Mouse (Mus musculus) CH12.LX (cell line): Measurements from ENCODE around the gene Fgg. TPM values are rescaled to one million over a fixed set of nuclear protein-coding genes. Genes with fewer than 3 reads are reported as not detected.

Experiments
- DNase-seq: peaks from one replicate; pipeline ENCODE4 v3.0.0-alpha.2; 2013; ENCODE audit errors: extremely low read depth
- H3K27ac ChIP-seq: 2 replicates; pipeline ENCODE4 v1.5.1; 2012; ENCODE audit warnings: low read depth, mild to moderate bottlenecking, control low read depth, moderate library complexity; ENCODE audit not compliant: insufficient read depth
- H3K27me3 ChIP-seq: replicated peaks from 2 replicates; pipeline ENCODE3; 2012; ENCODE audit warnings: inconsistent platforms
- H3K36me3 ChIP-seq, 2 experiments: replicated peaks in 1 of 2; 2 replicates each; pipeline versions ENCODE3 to v1.6.1; 2012; ENCODE audit warnings: inconsistent platforms in 1 of 2, low read length in 1 of 2, mild to moderate bottlenecking in 1 of 2, mixed read lengths in 1 of 2, moderate library complexity in 1 of 2; ENCODE audit not compliant: control insufficient read depth in 1 of 2, insufficient read depth in 1 of 2
- H3K4me1 ChIP-seq, 2 experiments: 2 replicates each; pipeline ENCODE4 v1.6.1; 2012; ENCODE audit warnings: inconsistent platforms in 1 of 2, moderate library complexity in 1 of 2; ENCODE audit not compliant: insufficient read depth in 2 of 2, control insufficient read depth in 1 of 2
- H3K4me2 ChIP-seq: 2 replicates; pipeline ENCODE4 v1.6.1; 2012; ENCODE audit warnings: low read depth, mild to moderate bottlenecking, control low read depth; ENCODE audit not compliant: poor library complexity, insufficient read depth, severe bottlenecking
- H3K4me3 ChIP-seq, 3 experiments: fragments of 150-350 bp in 1 of 3; sonication (generic) in 1 of 3; replicated peaks in 1 of 3; 2 replicates each; pipeline versions ENCODE3 to v1.5.1; 2011 to 2012; ENCODE audit warnings: low read depth in 2 of 3, low read length in 2 of 3, mild to moderate bottlenecking in 2 of 3, moderate library complexity in 2 of 3, control low read depth in 1 of 3, improper control_type of control experiment in 1 of 3, inconsistent platforms in 1 of 3, mixed read lengths in 1 of 3; ENCODE audit not compliant: poor library complexity in 1 of 3
- H3K79me2 ChIP-seq: replicated peaks from 2 replicates; pipeline ENCODE4 v1.6.1; 2012; ENCODE audit warnings: mild to moderate bottlenecking, moderate library complexity; ENCODE audit not compliant: control insufficient read depth, poor library complexity, insufficient read depth, severe bottlenecking; ENCODE audit errors: extremely low read depth
- H3K9ac ChIP-seq: 2 replicates; pipeline ENCODE4 v1.6.1; 2012; ENCODE audit warnings: low read depth, mild to moderate bottlenecking, control low read depth, moderate library complexity; ENCODE audit not compliant: insufficient read depth
- H3K9me3 ChIP-seq: replicated peaks from 2 replicates; pipeline ENCODE3; 2012; ENCODE audit warnings: low read length, inconsistent platforms, mixed read lengths
- BHLHE40 ChIP-seq: IDR thresholded peaks from 2 replicates; pipeline ENCODE4 v1.6.1; 2011; ENCODE audit warnings: mild to moderate bottlenecking, low read depth, low read length, improper control_type of control experiment
- CHD2 ChIP-seq: IDR thresholded peaks from 2 replicates; pipeline ENCODE4 v1.6.1; 2011; ENCODE audit warnings: low read length, improper control_type of control experiment
- CTCF ChIP-seq, 2 experiments: IDR thresholded peaks in 1 of 2; conservative IDR thresholded peaks in 1 of 2; 2 replicates each; pipeline ENCODE4 v1.5.1; 2011 to 2012; ENCODE audit warnings: low read depth in 2 of 2, low read length in 2 of 2, improper control_type of control experiment in 1 of 2, inconsistent platforms in 1 of 2, mild to moderate bottlenecking in 1 of 2, moderate library complexity in 1 of 2
- E2F4 ChIP-seq: IDR thresholded peaks from 2 replicates; pipeline ENCODE4 v1.6.1; 2011; ENCODE audit warnings: low read depth, low read length, improper control_type of control experiment; ENCODE audit not compliant: insufficient replicate concordance
- ELF1 ChIP-seq: IDR thresholded peaks from 2 replicates; pipeline ENCODE4 v1.6.1; 2014; ENCODE audit warnings: low read depth, mild to moderate bottlenecking, inconsistent platforms, low read length, improper control_type of control experiment
- ETS1 ChIP-seq: conservative IDR thresholded peaks from 2 replicates; pipeline ENCODE4 v1.6.1; 2012; ENCODE audit warnings: low read depth, mild to moderate bottlenecking, inconsistent platforms, low read length, improper control_type of control experiment, moderate library complexity
- HCFC1 ChIP-seq: IDR thresholded peaks from 2 replicates; pipeline ENCODE4 v1.6.1; 2012; ENCODE audit warnings: low read depth, mild to moderate bottlenecking, inconsistent platforms, low read length, improper control_type of control experiment
- IRF4 ChIP-seq: IDR thresholded peaks from 2 replicates; pipeline ENCODE4 v1.6.1; 2014; ENCODE audit warnings: low read depth, mild to moderate bottlenecking, inconsistent platforms, low read length, improper control_type of control experiment
- JUN ChIP-seq: IDR thresholded peaks from 2 replicates; pipeline ENCODE4 v1.6.1; 2011; ENCODE audit warnings: low read depth, mild to moderate bottlenecking, low read length, improper control_type of control experiment, moderate library complexity; ENCODE audit not compliant: insufficient read depth
- JUND ChIP-seq: conservative IDR thresholded peaks from 2 replicates; pipeline ENCODE4 v1.6.1; 2011; ENCODE audit warnings: low read depth, low read length, improper control_type of control experiment
- MAFK ChIP-seq: IDR thresholded peaks from 2 replicates; pipeline ENCODE4 v1.6.1; 2011; ENCODE audit warnings: low read length, improper control_type of control experiment; ENCODE audit not compliant: insufficient replicate concordance
- MAX ChIP-seq: IDR thresholded peaks from 2 replicates; pipeline ENCODE4 v1.6.1; 2011; ENCODE audit warnings: low read length, improper control_type of control experiment
- MEF2A ChIP-seq: IDR thresholded peaks from 2 replicates; pipeline ENCODE4 v1.6.1; 2014; ENCODE audit warnings: low read depth, mild to moderate bottlenecking, inconsistent platforms, low read length, improper control_type of control experiment, borderline replicate concordance
- NELFE ChIP-seq: IDR thresholded peaks from 2 replicates; pipeline ENCODE4 v1.6.1; 2011; ENCODE audit warnings: low read depth, low read length, improper control_type of control experiment
- PAX5 ChIP-seq: IDR thresholded peaks from 2 replicates; pipeline ENCODE4 v1.6.1; 2012; ENCODE audit warnings: low read length, inconsistent platforms, mixed read lengths
- POLR2A ChIP-seq: IDR thresholded peaks from 2 replicates; pipeline ENCODE4 v1.6.1; 2011; ENCODE audit warnings: low read depth, mild to moderate bottlenecking, improper control_type of control experiment, low read length
- POLR2AphosphoS2 ChIP-seq: IDR thresholded peaks from 2 replicates; pipeline ENCODE4 v1.6.1; 2011; ENCODE audit warnings: low read depth, low read length, improper control_type of control experiment
- RCOR1 ChIP-seq: conservative IDR thresholded peaks from 2 replicates; pipeline ENCODE4 v1.6.1; 2012; ENCODE audit warnings: low read depth, mild to moderate bottlenecking, inconsistent platforms, low read length, improper control_type of control experiment
- SIN3A ChIP-seq: IDR thresholded peaks from 2 replicates; pipeline ENCODE4 v1.6.1; 2012; ENCODE audit warnings: low read length, improper control_type of control experiment, inconsistent platforms
- SMC3 ChIP-seq: IDR thresholded peaks from 2 replicates; pipeline ENCODE4 v1.6.1; 2011; ENCODE audit warnings: low read depth, low read length, improper control_type of control experiment
- TCF12 ChIP-seq: IDR thresholded peaks from 2 replicates; pipeline ENCODE4 v1.6.1; 2014; ENCODE audit warnings: low read depth, mild to moderate bottlenecking, inconsistent platforms, low read length, improper control_type of control experiment
- UBTF ChIP-seq: IDR thresholded peaks from 2 replicates; pipeline ENCODE4 v1.6.1; 2012; ENCODE audit warnings: low read depth, mild to moderate bottlenecking, inconsistent platforms, low read length, improper control_type of control experiment, moderate library complexity
- USF2 ChIP-seq: conservative IDR thresholded peaks from 2 replicates; pipeline ENCODE4 v1.6.1; 2011; ENCODE audit warnings: low read depth, low read length, improper control_type of control experiment
- ZC3H11A ChIP-seq: IDR thresholded peaks from 2 replicates; pipeline ENCODE4 v1.6.1; 2012; ENCODE audit warnings: low read depth, mild to moderate bottlenecking, inconsistent platforms, low read length, improper control_type of control experiment
- ZKSCAN1 ChIP-seq: IDR thresholded peaks from 2 replicates; pipeline ENCODE4 v1.6.1; 2012; ENCODE audit warnings: low read depth, inconsistent platforms, low read length, improper control_type of control experiment, borderline replicate concordance
- ZNF384 ChIP-seq: IDR thresholded peaks from 2 replicates; pipeline ENCODE4 v1.6.1; 2012; ENCODE audit warnings: low read depth, low read length, improper control_type of control experiment, inconsistent platforms
- dilution Hi-C: fragments of 300-500 bp; cut with MboI; formaldehyde crosslinking; loops from 2 replicates; pipeline ENCODE4 v1.14.3; 2020; ENCODE audit warnings: low sequenced_read_pairs; ENCODE audit not compliant: extremely low pct_unique_long_range_greater_than_20kb, extremely low pct_ligation_motif_present
- in situ Hi-C: fragments of 300-500 bp; cut with MboI; formaldehyde crosslinking; loops from 3 replicates; pipeline ENCODE4 v1.14.3; 2019; ENCODE audit warnings: low sequenced_read_pairs, low pct_ligation_motif_present, low pct_unique_long_range_greater_than_20kb, mixed read lengths
- polyA plus RNA-seq: library from polyadenylated mRNA; unstranded; fragments of >175 nt; gene quantifications from 2 replicates; pipeline ENCODE4 v1.2.1, GENCODE M21; 2012; ENCODE audit warnings: low read depth; ENCODE audit not compliant: insufficient read length
- total RNA-seq, 2 experiments: library from RNA; depleted of rRNA; stranded (reverse); fragments of 300-350 nt in 1 of 2; fragments of >200 nt in 1 of 2; gene quantifications; 2 replicates each; pipeline ENCODE4 v1.2.3; 2012 to 2014

Fgg gene
- total and polyA plus RNA-seq, 3 experiments = not detected

- no peak for DNase-seq
- no peak overlapping the region for H3K4me3 ChIP-seq
- no peak overlapping the region for H3K4me2 ChIP-seq
- peaks cover 0 to 24% of the 10 kb centered on the region in 2 experiments; a peak in 2 of 4 replicates for H3K4me1 ChIP-seq
- H3K79me2 ChIP-seq = peaks cover 17% of the 10 kb centered on the region
- H3K9me3 ChIP-seq = no peaks in the 10 kb centered on the region
- TF ChIP-seq POLR2AphosphoS2 = no peak
- TF ChIP-seq CTCF (conservative IDR thresholded peaks at IDR 0.05 in 1 of 2, IDR thresholded peaks at IDR 0.05 in 1 of 2; ENCODE audit: low read depth in 2 of 2, low read length in 2 of 2) = no peak
- TF ChIP-seq IRF4 = no peak
- no peak for TF ChIP-seq ETS1
- TF ChIP-seq ZNF384 = no peak
- TF ChIP-seq HCFC1 = no peak
- no peak for TF ChIP-seq MAFK
- no peak for TF ChIP-seq JUN
- TF ChIP-seq PAX5 = no peak
- no peak for TF ChIP-seq E2F4
- no peak for TF ChIP-seq ZKSCAN1
- TF ChIP-seq NELFE = no peak
- dilution Hi-C loops (no loop called here), in situ Hi-C loops (loop anchor here (5.0 to 10.0 kb wide), 2 partner anchors 50 to 177 kb away; partner anchors contain the start of gene Rbm46)
- H3K36me3 ChIP-seq = peaks cover 3 to 6% of the 10 kb centered on the region in 2 experiments
- no peak overlapping the region for H3K9ac ChIP-seq
- H3K27ac ChIP-seq = no peak overlapping the region
- H3K27me3 ChIP-seq = no peaks in the 10 kb centered on the region
Observed at GRCm38 (mm10) chr3:83052102-83052501, 44.6 kb downstream of the Fgg start.

- Histone ChIP-seq H3K4me2 (no peak overlapping the region), H3K36me3 (peaks cover 8 to 12% of the 10 kb centered on the region in 2 experiments), H3K27me3 (no peaks in the 10 kb centered on the region), H3K9me3 (no peaks in the 10 kb centered on the region), H3K27ac (no peak overlapping the region), H3K4me3 (no peak overlapping the region), H3K4me1 (peaks cover 0 to 24% of the 10 kb centered on the region in 2 experiments; a peak in 2 of 4 replicates), H3K9ac (no peak overlapping the region), H3K79me2 (peaks cover 17% of the 10 kb centered on the region)
- TF ChIP-seq NELFE = no peak
- no peak for TF ChIP-seq SIN3A
- no peak for TF ChIP-seq RCOR1
- no peak for TF ChIP-seq MEF2A
- TF ChIP-seq USF2 = no peak
- no peak for TF ChIP-seq TCF12
- no peak for TF ChIP-seq ELF1
- no peak for TF ChIP-seq JUND
- TF ChIP-seq CHD2 = no peak
- no peak for TF ChIP-seq UBTF
- TF ChIP-seq SMC3 = no peak
- no peak for TF ChIP-seq JUN
- no peak for TF ChIP-seq ZC3H11A
- no peak for TF ChIP-seq MAFK
- no peak for TF ChIP-seq PAX5
- TF ChIP-seq E2F4 = no peak
- TF ChIP-seq MAX = no peak
- no peak for TF ChIP-seq BHLHE40
- no peak for TF ChIP-seq POLR2AphosphoS2
- no peak for TF ChIP-seq POLR2A
- in situ Hi-C loops (loop anchor here (5.0 to 10.0 kb wide), 2 partner anchors 51 to 178 kb away; partner anchors contain the start of gene Rbm46), dilution Hi-C loops (no loop called here)
- no peak for DNase-seq
Observed at GRCm38 (mm10) chr3:83053126-83053525, 45.6 kb downstream of the Fgg start.
